Mouse (Mus musculus) intestine, embryonic 16.5 days (tissue): ENCODE measurements at regions not wholly inside any gene's neighbourhood (a gene's known extent, or its start where the extent isn't known, plus 50 kb on each side); places are given as distances from the start of the nearest gene placed in this dataset.

Source experiments
- ATAC-seq: fragments of 200-750 bp; cut with Nextera tagmentation; 2 replicates; pipeline ENCODE4 v1.8.0; 2017; ENCODE audit warnings: moderate TSS enrichment, moderate library complexity
- H3K27ac ChIP-seq: fragments of 300-500 bp; sonication (generic); 2 replicates; pipeline ENCODE4 v1.5.1; 2014; ENCODE audit warnings: mild to moderate bottlenecking, low read length
- H3K27me3 ChIP-seq: fragments of 300-500 bp; sonication (generic); replicated peaks from 2 replicates; pipeline ENCODE4 v1.6.1; 2014; ENCODE audit warnings: low read length, control low read depth, mixed read lengths; ENCODE audit not compliant: control insufficient read depth, insufficient read depth
- H3K36me3 ChIP-seq: fragments of 300-500 bp; sonication (generic); 2 replicates; pipeline ENCODE4 v1.6.1; 2014; ENCODE audit warnings: low read length, control low read depth; ENCODE audit not compliant: control insufficient read depth, insufficient read depth
- H3K4me1 ChIP-seq: fragments of 300-500 bp; sonication (generic); 2 replicates; pipeline ENCODE4 v1.6.1; 2014; ENCODE audit warnings: low read length, control low read depth, mixed read lengths; ENCODE audit not compliant: control insufficient read depth, insufficient read depth
- H3K4me2 ChIP-seq: fragments of 300-500 bp; sonication (generic); 2 replicates; pipeline ENCODE4 v1.6.1; 2014; ENCODE audit warnings: low read depth, low read length, control low read depth
- H3K4me3 ChIP-seq: fragments of 300-500 bp; sonication (generic); 2 replicates; pipeline ENCODE4 v1.5.1; 2014; ENCODE audit warnings: mild to moderate bottlenecking, low read length
- H3K9ac ChIP-seq: fragments of 300-500 bp; sonication (generic); 2 replicates; pipeline ENCODE4 v1.6.1; 2014; ENCODE audit warnings: low read depth, low read length
- H3K9me3 ChIP-seq: fragments of 300-500 bp; sonication (generic); 2 replicates; pipeline ENCODE4 v1.6.1; 2016; ENCODE audit warnings: low read length, control low read depth; ENCODE audit not compliant: control insufficient read depth
- WGBS: fragments of 180-500 bp; shearing (Covaris S2); extraction: QIAGEN DNeasy Blood & Tissue Kit; methylation state at CpG from one replicate; pipeline ENCODE4 v1.1.7; 2014; 5-methylcytosine and 5-hydroxymethylcytosine counted together

GRCm38 (mm10) chr1:122687080-122687479 is 1119.3 kb upstream of the Ddx18 start:
- no peaks in the 10 kb centered on the region for H3K9me3 ChIP-seq
- H3K36me3 ChIP-seq, result no peaks in the 10 kb centered on the region
- no peak overlapping the region for H3K4me2 ChIP-seq
- no peak overlapping the region for H3K4me3 ChIP-seq
- no peak overlapping the region for H3K27ac ChIP-seq
- 62% methylated on average over 1 of the region's 1 CpGs for WGBS
- peak; percentile 50; the same call in 1 of the 2 replicates for ATAC-seq
- H3K27me3 ChIP-seq, result no peaks in the 10 kb centered on the region
- no peak overlapping the region for H3K9ac ChIP-seq
- H3K4me1 ChIP-seq, result no peaks in the 10 kb centered on the region

- H3K4me3 ChIP-seq, result no peak overlapping the region
- no peaks in the 10 kb centered on the region for H3K4me1 ChIP-seq
- 61% methylated on average over 2 of the region's 2 CpGs for WGBS
- no peaks in the 10 kb centered on the region for H3K36me3 ChIP-seq
- H3K9me3 ChIP-seq, result no peaks in the 10 kb centered on the region; the same call in 1 of the 2 replicates
- no peak overlapping the region for H3K4me2 ChIP-seq
- ATAC-seq, result no peak
- no peaks in the 10 kb centered on the region for H3K27me3 ChIP-seq
- H3K27ac ChIP-seq, result no peak overlapping the region
- H3K9ac ChIP-seq, result no peak overlapping the region
These were observed 1100.3 kb upstream of the Ddx18 start for GRCm38 (mm10) chr1:122668102-122668501.

- H3K4me2 ChIP-seq, result no peak overlapping the region
- H3K4me3 ChIP-seq, result no peak overlapping the region
- WGBS, result 55% methylated on average over 5 of the region's 5 CpGs
- H3K9me3 ChIP-seq, result no peaks in the 10 kb centered on the region; the same call in 1 of the 2 replicates
- no peaks in the 10 kb centered on the region for H3K36me3 ChIP-seq
- no peaks in the 10 kb centered on the region for H3K4me1 ChIP-seq
- H3K27ac ChIP-seq, result no peak overlapping the region
- no peak overlapping the region for H3K9ac ChIP-seq
- no peaks in the 10 kb centered on the region for H3K27me3 ChIP-seq
- ATAC-seq, result no peak
These were observed 1099.8 kb upstream of the Ddx18 start for GRCm38 (mm10) chr1:122667619-122668018.
